Mouse (Mus musculus) bone marrow macrophage, adult 2 months (primary cell): Measurements from ENCODE around the gene Ptpre. TPM values are rescaled to one million over a fixed set of nuclear protein-coding genes. Genes with fewer than 3 reads are reported as not detected.

Experiments used
- H3K27ac ChIP-seq: 2 replicates; pipeline ENCODE4 v1.5.1; 2012; ENCODE audit warnings: low read depth, low read length; ENCODE audit not compliant: insufficient read depth
- H3K4me1 ChIP-seq: 2 replicates; pipeline ENCODE4 v1.6.1; 2012; ENCODE audit warnings: low read length; ENCODE audit not compliant: control insufficient read depth, insufficient read depth
- H3K4me3 ChIP-seq: 2 replicates; pipeline ENCODE4 v1.5.1; 2012; ENCODE audit warnings: mild to moderate bottlenecking, low read length, moderate library complexity; ENCODE audit not compliant: insufficient read depth
- CTCF ChIP-seq: IDR thresholded peaks from 2 replicates; pipeline ENCODE4 v1.5.1; 2012; ENCODE audit warnings: low read depth, mild to moderate bottlenecking, low read length, moderate library complexity
- POLR2A ChIP-seq: IDR thresholded peaks from 2 replicates; pipeline ENCODE4 v1.6.1; 2012; ENCODE audit warnings: mild to moderate bottlenecking, low read depth, low read length, borderline replicate concordance
- polyA plus RNA-seq: library from polyadenylated mRNA; stranded (reverse); fragments of >200 nt; gene quantifications from 2 replicates; pipeline ENCODE4 v1.2.4, GENCODE M21; 2012; ENCODE audit not compliant: missing spikeins, insufficient read depth, insufficient read length

The Ptpre gene
- polyA plus RNA-seq, 1 experiment = 45.3 TPM

DNA sequence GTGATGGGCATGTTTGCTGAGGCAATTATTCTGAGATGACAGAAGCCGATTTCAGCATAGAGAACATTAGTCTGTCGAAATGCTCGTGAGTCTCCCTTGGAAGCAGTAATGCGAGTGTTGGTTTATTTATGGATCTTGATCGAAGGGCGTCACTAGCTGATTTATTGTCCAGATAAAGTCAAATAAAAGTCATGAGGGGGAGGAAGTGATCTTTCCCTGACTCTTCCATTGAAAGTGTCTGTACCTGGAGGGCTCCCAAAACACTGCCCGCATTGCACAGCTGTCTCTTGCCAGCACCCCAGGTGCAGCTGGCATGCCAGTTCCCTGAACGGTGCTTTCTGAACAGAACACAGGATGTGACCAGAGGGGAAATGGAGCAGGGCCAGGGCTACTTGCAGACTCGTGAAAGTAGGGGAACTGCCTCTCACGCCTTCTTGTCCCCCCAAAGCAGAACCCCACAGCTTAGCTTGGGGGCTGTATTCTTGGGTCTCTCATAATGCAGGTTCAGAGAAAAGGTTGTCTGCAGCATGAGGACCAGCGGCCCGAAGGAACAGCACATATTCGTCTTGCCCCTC lies 100.2 kb downstream of the Ptpre start:
- Histone ChIP-seq H3K4me1 (peaks cover 6% of the 10 kb centered on the region), H3K4me3 (no peak overlapping the region), H3K27ac (no peak overlapping the region)
- TF ChIP-seq POLR2A (no peak), CTCF (no peak)

DNA sequence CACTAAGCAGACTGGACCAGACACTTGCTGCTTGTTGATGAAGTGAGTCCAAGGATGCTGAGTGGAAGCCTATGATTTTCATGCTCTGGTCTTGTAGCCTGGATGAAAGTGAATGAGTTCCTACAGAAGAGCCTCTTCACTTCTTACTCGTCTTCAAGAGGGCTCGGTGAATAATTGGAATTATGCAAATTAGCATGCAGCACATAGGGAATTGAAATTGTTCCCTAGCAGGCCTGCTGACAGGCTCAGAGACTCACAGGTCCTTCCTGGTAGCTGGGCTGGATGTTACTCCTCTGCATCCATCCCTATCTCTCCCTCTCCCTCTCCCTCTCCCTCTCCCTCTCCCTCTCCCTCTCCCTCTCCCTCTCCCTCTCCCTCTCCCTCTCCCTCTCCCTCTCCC lies 102.1 kb downstream of the Ptpre start:
- H3K4me3 ChIP-seq = no peak overlapping the region
- TF ChIP-seq POLR2A (no peak), CTCF (no peak)
- H3K27ac ChIP-seq = no peak overlapping the region
- H3K4me1 ChIP-seq = peaks cover 18% of the 10 kb centered on the region

DNA sequence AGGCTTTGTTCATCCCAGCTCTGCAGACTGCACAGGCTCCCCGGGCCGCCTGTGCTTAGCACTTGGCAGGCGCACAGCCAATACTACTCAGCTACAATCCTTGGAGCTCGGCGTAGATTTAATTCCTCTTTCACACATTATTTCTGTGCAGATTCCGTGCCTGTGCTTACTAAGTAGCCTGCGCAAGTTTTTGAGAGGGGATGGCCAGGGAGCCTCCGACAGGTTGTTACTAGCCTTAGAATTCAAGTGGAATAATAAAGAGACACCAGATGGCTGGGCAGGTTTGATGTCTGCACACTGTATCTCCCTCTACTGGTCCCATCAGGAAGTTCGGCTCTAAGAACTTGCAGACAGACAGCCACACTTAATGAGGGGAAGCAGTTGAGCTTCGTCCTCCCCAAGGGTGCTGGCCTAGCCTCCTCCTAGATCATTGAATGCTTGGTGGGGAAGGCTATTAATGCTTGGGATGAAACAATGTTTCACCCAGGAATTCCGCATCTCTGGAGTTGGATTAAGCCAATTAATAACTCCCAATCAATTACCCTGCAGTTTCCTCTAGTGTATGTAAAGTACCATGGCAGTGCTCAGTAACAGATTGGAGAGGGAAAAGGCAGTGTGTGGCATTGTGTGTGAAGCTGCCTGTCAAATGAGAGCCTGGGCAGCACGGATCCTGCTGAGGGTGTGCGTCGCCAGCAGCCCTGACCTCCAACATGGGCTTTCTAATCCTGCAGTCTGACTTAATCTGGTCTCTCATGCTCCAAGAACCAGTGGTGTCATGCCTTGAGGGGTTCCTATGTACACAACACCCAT lies 104.6 kb downstream of the Ptpre start:
- Histone ChIP-seq H3K4me1 (peaks cover 27% of the 10 kb centered on the region), H3K4me3 (no peak overlapping the region), H3K27ac (no peak overlapping the region)
- TF ChIP-seq CTCF (peak; percentile 35; the same call in 1 of the 2 replicates), POLR2A (no peak)

DNA sequence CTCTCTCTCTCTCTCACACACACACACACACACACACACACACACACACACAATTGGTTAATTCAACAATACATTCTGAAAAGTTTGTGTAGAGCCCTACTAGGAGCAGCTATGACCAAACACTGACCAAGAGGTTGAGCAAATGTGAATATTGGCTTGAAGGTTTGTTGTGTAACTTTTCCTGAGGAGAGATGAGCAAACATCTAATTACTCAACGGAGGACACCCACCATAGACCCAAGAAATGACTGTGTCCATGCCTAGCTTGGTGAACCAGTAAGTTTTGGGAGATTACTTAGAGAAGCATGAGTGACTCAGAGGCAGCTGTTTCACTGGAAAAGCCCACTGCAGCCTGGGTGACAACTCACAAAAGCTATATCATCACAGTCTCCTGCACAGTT lies 107.2 kb downstream of the Ptpre start:
- H3K27ac ChIP-seq = no peak overlapping the region
- H3K4me1 ChIP-seq = peaks cover 46% of the 10 kb centered on the region
- TF ChIP-seq CTCF (no peak), POLR2A (no peak)
- no peak overlapping the region for H3K4me3 ChIP-seq

DNA sequence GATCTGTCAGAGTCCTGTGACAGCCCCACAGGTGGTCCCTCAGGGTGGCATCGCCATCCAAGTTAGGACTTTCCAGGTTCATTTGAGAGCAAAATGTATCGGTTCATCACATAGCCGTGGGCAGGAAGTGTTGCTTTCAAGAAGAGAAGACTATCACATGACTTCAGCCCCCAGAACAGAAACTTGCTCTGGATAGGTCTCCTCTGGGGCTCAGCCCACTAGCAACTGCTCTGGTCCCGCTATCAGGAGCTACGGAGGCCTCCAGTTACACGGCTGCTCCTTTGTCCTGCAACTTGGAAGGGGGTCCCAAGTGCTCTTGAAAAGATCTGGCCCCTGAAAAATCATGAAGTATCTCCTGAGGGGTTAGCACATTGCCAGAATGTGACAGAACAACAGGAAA lies 109.7 kb downstream of the Ptpre start:
- no peak for TF ChIP-seq CTCF
- TF ChIP-seq POLR2A = no peak
- Histone ChIP-seq H3K27ac (no peak overlapping the region), H3K4me1 (peaks cover 63% of the 10 kb centered on the region), H3K4me3 (no peak overlapping the region)

DNA sequence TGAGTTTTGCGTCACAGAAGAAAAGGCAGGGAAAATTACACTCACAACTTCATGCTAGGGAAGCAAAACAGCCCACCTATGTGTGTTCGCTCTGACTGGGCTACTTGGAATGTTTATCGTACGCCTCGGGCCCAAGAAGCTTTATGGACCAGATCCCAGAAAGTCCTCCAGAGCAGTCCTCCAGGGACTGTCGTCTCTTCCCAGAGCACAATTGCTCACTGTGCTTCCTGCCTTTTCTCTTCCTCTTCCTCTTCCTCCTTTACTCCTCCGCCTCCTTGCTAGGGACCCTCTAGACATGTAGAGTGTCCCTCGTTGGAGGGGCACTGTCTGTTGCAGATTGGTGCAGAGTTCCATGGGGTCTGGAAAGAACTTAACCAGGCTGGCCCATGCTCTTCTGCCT lies 111.5 kb downstream of the Ptpre start:
- no peak overlapping the region for H3K4me3 ChIP-seq
- H3K27ac ChIP-seq = peak overlapping the region; percentile 72
- TF ChIP-seq CTCF = no peak
- H3K4me1 ChIP-seq = peaks cover 54% of the 10 kb centered on the region

DNA sequence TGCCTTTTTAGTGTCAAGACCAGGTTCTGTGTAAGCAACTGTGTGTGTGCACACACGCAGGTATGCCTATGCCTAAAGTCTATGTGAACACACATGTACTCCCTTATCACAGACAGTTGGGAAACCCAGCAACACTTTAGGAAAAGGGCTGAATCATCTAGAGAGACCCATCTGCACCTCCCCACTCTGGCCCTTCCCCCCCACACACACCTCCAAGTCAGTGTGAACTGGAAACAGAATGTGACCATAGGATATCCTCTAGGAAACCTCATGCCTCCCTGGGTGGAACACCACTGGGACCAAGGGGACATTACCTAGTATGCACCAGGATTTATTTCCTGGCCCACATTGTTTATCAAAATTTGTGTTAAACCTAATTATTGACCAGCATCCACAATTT lies 112.0 kb downstream of the Ptpre start:
- Histone ChIP-seq H3K4me1 (peaks cover 57% of the 10 kb centered on the region), H3K27ac (peak overlapping the region; percentile 72), H3K4me3 (no peak overlapping the region)
- TF ChIP-seq POLR2A = no peak
- TF ChIP-seq CTCF = no peak

DNA sequence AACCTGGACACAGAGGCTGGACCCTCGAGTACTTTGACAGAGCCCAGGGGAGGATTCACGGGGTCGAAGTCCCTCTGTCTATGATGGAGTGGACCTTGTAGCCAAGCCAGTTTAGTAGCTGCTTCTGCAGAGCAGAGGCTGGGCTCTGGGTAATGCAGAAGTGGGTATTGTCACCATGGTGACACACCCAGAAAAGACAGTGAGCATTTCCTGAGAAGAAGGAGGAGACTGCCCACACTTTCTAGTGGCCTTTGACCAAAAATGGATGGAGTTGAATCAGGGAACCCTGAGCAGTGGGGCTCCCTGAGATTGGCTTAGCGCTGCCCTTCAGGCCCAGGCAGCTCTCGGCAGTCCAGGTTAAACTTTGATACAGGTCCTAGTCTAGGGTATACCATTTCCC lies 112.8 kb downstream of the Ptpre start:
- peak overlapping the region; percentile 16 for H3K4me3 ChIP-seq
- peak overlapping the region; percentile 72 for H3K27ac ChIP-seq
- TF ChIP-seq POLR2A = no peak
- TF ChIP-seq CTCF = no peak
- H3K4me1 ChIP-seq = peaks cover 58% of the 10 kb centered on the region

DNA sequence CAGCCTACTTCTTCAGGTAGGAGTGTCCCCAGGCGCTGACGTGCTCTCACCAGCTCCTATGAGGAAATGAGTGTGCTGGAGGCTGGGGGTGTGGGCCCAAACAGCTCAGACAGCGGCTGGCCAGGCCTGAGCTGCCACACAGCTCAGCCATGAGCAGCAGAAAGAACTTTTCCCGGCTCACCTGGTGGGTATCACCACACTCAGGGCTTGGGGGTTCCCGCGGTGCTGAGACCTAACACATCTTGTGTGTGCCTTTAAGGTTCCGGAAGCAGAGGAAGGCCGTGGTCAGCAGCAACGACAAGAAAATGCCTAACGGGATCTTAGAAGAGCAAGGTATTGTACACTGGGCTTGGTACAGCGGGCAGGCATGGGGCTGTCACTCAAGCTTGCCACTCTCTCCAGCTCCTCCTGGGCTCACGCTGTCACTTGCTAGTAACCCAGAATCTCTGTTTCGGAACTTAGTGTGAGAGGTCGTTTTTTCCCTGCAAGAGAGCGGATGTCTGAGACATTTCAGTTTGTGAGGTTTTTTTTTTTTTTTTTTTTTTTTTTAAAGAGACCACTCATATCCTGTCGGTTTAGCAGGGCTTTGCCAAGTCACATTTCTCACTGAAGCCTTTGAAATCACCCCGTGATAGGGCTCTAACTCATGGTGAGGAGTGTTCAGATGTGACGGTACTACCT lies 114.7 kb downstream of the Ptpre start:
- TF ChIP-seq CTCF (no peak), POLR2A (no peak)
- peak overlapping the region; percentile 99 for H3K27ac ChIP-seq
- H3K4me1 ChIP-seq = peaks cover 69% of the 10 kb centered on the region
- peak overlapping the region; percentile 84 for H3K4me3 ChIP-seq

DNA sequence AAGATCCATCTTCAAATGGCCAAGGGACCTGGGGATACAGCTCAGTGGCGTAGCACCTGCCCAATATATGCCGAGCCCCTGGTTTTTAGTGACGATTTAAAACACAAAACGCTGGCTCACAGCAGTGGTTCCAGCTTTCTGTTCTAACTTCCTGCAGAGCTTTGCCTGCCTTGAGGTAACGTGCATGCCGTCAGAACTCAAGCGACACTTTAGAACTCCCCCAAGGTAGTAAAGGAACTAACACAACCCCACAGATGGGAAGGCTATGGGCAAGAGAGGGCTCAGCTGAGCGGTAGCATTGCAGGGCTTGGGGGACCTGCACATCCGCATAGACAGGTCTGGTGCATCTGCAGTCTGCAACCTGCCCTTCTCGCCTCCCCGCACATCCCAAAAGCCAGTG lies 115.5 kb downstream of the Ptpre start:
- TF ChIP-seq CTCF = no peak
- no peak for TF ChIP-seq POLR2A
- Histone ChIP-seq H3K4me1 (peaks cover 70% of the 10 kb centered on the region), H3K4me3 (peak overlapping the region; percentile 84), H3K27ac (peak overlapping the region; percentile 99)
